Mouse (Mus musculus): Measurements from ENCODE around the gene Wnt11. TPM values are rescaled to one million over a fixed set of nuclear protein-coding genes. Genes with fewer than 3 reads are reported as not detected.

Gene Wnt11
- total and polyA plus RNA-seq, 3 experiments = not detected

- Histone ChIP-seq H3K27me3 (ENCODE audit: control insufficient read depth in 1 of 2, insufficient read depth in 2 of 2, low read length in 2 of 2) (no peaks in the 10 kb centered on the region), H3K9ac (ENCODE audit: control insufficient read depth, low read depth, low read length, poor library complexity, severe bottlenecking) (no peak overlapping the region), H3K9me3 (replicated peaks; ENCODE audit: insufficient read depth, low read length) (no peaks in the 10 kb centered on the region), H3K4me1 (ENCODE audit: control insufficient read depth in 1 of 2, insufficient read depth in 2 of 2, low read length in 2 of 2) (peaks cover 0 to 9% of the 10 kb centered on the region in 2 experiments; a peak in 1 of 4 replicates), H3K36me3 (ENCODE audit: control insufficient read depth in 1 of 2, insufficient read depth in 2 of 2, low read length in 2 of 2) (no peaks in the 10 kb centered on the region), H3K27ac (ENCODE audit: control insufficient read depth, low read depth, low read length) (no peak overlapping the region), H3K4me3 (ENCODE audit: control insufficient read depth in 1 of 2, insufficient read depth in 1 of 2, low read depth in 2 of 2, low read length in 2 of 2) (no peak overlapping the region), H3K79me2 (ENCODE audit: control insufficient read depth, insufficient read depth, low read length, poor library complexity) (no peaks in the 10 kb centered on the region; the same call in 1 of the 2 replicates)
- TF ChIP-seq MAZ (IDR thresholded peaks at IDR 0.05; ENCODE audit: low read depth, low read length) (no peak), POLR2AphosphoS5 (IDR thresholded peaks at IDR 0.05; ENCODE audit: borderline replicate concordance, low read depth, low read length) (no peak), MAFK (IDR thresholded peaks at IDR 0.05; ENCODE audit: borderline replicate concordance, low read depth, low read length) (no peak), CHD1 (IDR thresholded peaks at IDR 0.05; ENCODE audit: low read depth, low read length) (no peak), USF1 (IDR thresholded peaks at IDR 0.05; ENCODE audit: low read depth, low read length) (no peak), ZC3H11A (IDR thresholded peaks at IDR 0.05; ENCODE audit: low read depth, low read length) (no peak), USF2 (IDR thresholded peaks at IDR 0.05; ENCODE audit: borderline replicate concordance in 1 of 2, insufficient read depth in 1 of 2, low read depth in 1 of 2, low read length in 2 of 2) (no peak), MYC (IDR thresholded peaks at IDR 0.05; ENCODE audit: low read depth, low read length) (no peak), ELF1 (IDR thresholded peaks at IDR 0.05; ENCODE audit: low read depth, low read length) (no peak), TBP (IDR thresholded peaks at IDR 0.05; ENCODE audit: low read depth, low read length) (no peak), CTCF (IDR thresholded peaks at IDR 0.05 in 2 of 3, conservative IDR thresholded peaks at IDR 0.05 in 1 of 3; ENCODE audit: control insufficient read depth in 1 of 3, insufficient read depth in 1 of 3, low read depth in 2 of 3, low read length in 3 of 3, poor library complexity in 1 of 3, severe bottlenecking in 1 of 3) (no peak), UBTF (IDR thresholded peaks at IDR 0.05; ENCODE audit: borderline replicate concordance, insufficient read depth, low read depth, low read length) (no peak), BHLHE40 (IDR thresholded peaks at IDR 0.05; ENCODE audit: borderline replicate concordance, low read depth, low read length) (no peak), CHD2 (IDR thresholded peaks at IDR 0.05; ENCODE audit: low read length) (no peak), JUND (IDR thresholded peaks at IDR 0.05; ENCODE audit: low read depth, low read length) (no peak), ETS1 (IDR thresholded peaks at IDR 0.05; ENCODE audit: low read depth, low read length) (no peak), EP300 (IDR thresholded peaks at IDR 0.05; ENCODE audit: low read depth in 1 of 2, low read length in 2 of 2) (no peak), RCOR1 (IDR thresholded peaks at IDR 0.05; ENCODE audit: low read depth, low read length) (no peak), GATA1 (IDR thresholded peaks at IDR 0.05; ENCODE audit: low read depth, low read length) (no peak), TCF12 (IDR thresholded peaks at IDR 0.05; ENCODE audit: low read depth, low read length) (no peak)
- no peak for DNase-seq (ENCODE audit: low read depth, low spot score)
These were observed 24.3 kb upstream of the Wnt11 start for GRCm38 (mm10) chr7:98810619-98811018.

DNA sequence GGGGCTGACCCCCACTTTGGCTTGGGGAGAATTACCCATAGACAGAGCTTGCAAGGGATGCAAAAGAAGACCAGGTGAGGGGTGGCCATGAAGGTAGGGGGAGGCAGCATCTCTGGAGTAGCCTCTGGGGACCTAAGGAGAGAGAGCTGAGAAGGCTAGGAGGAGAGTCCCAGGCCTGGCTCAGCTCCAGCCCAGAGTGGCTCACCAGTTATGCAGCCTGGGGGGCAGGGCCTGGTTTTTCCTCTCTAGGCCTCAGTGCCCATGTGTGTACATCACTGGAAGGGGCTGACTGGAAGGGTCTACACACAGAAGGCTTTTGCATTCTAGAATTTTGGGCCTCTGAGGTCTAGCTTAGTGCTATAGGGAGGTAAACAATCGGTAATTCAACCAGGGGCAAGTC lies 14.4 kb upstream of the Wnt11 start:
- Histone ChIP-seq H3K4me1 (ENCODE audit: control insufficient read depth in 1 of 2, insufficient read depth in 2 of 2, low read length in 2 of 2) (peaks cover 0 to 9% of the 10 kb centered on the region in 2 experiments; a peak in 2 of 4 replicates), H3K36me3 (ENCODE audit: control insufficient read depth in 1 of 2, insufficient read depth in 2 of 2, low read length in 2 of 2) (no peaks in the 10 kb centered on the region), H3K9me3 (replicated peaks; ENCODE audit: insufficient read depth, low read length) (no peaks in the 10 kb centered on the region), H3K9ac (ENCODE audit: control insufficient read depth, low read depth, low read length, poor library complexity, severe bottlenecking) (no peak overlapping the region), H3K79me2 (ENCODE audit: control insufficient read depth, insufficient read depth, low read length, poor library complexity) (no peaks in the 10 kb centered on the region; the same call in 1 of the 2 replicates), H3K27ac (ENCODE audit: control insufficient read depth, low read depth, low read length) (no peak overlapping the region), H3K4me3 (ENCODE audit: control insufficient read depth in 1 of 2, insufficient read depth in 1 of 2, low read depth in 2 of 2, low read length in 2 of 2) (no peak overlapping the region), H3K27me3 (ENCODE audit: control insufficient read depth in 1 of 2, insufficient read depth in 2 of 2, low read length in 2 of 2) (no peaks in the 10 kb centered on the region)
- no peak for TF ChIP-seq CTCF (IDR thresholded peaks at IDR 0.05 in 2 of 3, conservative IDR thresholded peaks at IDR 0.05 in 1 of 3; ENCODE audit: control insufficient read depth in 1 of 3, insufficient read depth in 1 of 3, low read depth in 2 of 3, low read length in 3 of 3, poor library complexity in 1 of 3, severe bottlenecking in 1 of 3)
- no peak for TF ChIP-seq POLR2A (IDR thresholded peaks at IDR 0.05; ENCODE audit: control insufficient read depth in 1 of 2, insufficient read depth in 1 of 2, low read depth in 1 of 2, low read length in 2 of 2, poor library complexity in 1 of 2)
- no peak for TF ChIP-seq USF2 (IDR thresholded peaks at IDR 0.05; ENCODE audit: borderline replicate concordance in 1 of 2, insufficient read depth in 1 of 2, low read depth in 1 of 2, low read length in 2 of 2)
- TF ChIP-seq ZNF384 (IDR thresholded peaks at IDR 0.05; ENCODE audit: low read depth, low read length) = no peak
- TF ChIP-seq UBTF (IDR thresholded peaks at IDR 0.05; ENCODE audit: borderline replicate concordance, insufficient read depth, low read depth, low read length) = no peak
- TF ChIP-seq SMC3 (IDR thresholded peaks at IDR 0.05; ENCODE audit: low read depth, low read length) = no peak
- TF ChIP-seq GATA1 (IDR thresholded peaks at IDR 0.05; ENCODE audit: low read depth, low read length) = no peak
- no peak for TF ChIP-seq CHD2 (IDR thresholded peaks at IDR 0.05; ENCODE audit: low read length)
- TF ChIP-seq ELF1 (IDR thresholded peaks at IDR 0.05; ENCODE audit: low read depth, low read length) = no peak
- TF ChIP-seq JUND (IDR thresholded peaks at IDR 0.05; ENCODE audit: low read depth, low read length) = no peak
- no peak for DNase-seq (ENCODE audit: low read depth, low spot score)
